Mouse (Mus musculus): Measurements from ENCODE around the gene Rbp7. TPM values are rescaled to one million over a fixed set of nuclear protein-coding genes. Genes with fewer than 3 reads are reported as not detected.
A peak's percentile ranks its signal among the peaks of the same experiment; 100 is the strongest.

Rbp7 gene
- polyA plus RNA-seq, 1 experiment from 2014 or later = not detected

- no peak overlapping the region for H3K9ac ChIP-seq (replicated peaks)
- H3K4me3 ChIP-seq (ENCODE audit: low read depth, low read length) = no peak overlapping the region
- H3K4me2 ChIP-seq (ENCODE audit: low read depth, low read length) = no peak overlapping the region
- DNase-seq (no peak), ATAC-seq (no peak)
- H3K9me3 ChIP-seq (ENCODE audit: low read length) = no peaks in the 10 kb centered on the region
- WGBS (ENCODE audit: insufficient replicate concordance) = 87% methylated on average over 14 of the region's 14 CpGs
- TF ChIP-seq CTCF (IDR thresholded peaks at IDR 0.05; ENCODE audit: low read depth) = no peak
- TF ChIP-seq EP300 (IDR thresholded peaks at IDR 0.05; ENCODE audit: low read depth) = no peak
- H3K27me3 ChIP-seq (ENCODE audit: insufficient read depth, low read length) = no peaks in the 10 kb centered on the region
- peaks cover 5% of the 10 kb centered on the region for H3K4me1 ChIP-seq (ENCODE audit: insufficient read depth)
- no peak overlapping the region for H3K27ac ChIP-seq (ENCODE audit: low read depth)
- peaks cover 40% of the 10 kb centered on the region for H3K36me3 ChIP-seq (replicated peaks; ENCODE audit: insufficient read depth, low read length)
Measured at GRCm38 (mm10) chr4:149489415-149490240, 34.9 kb upstream of the Rbp7 start.

- Histone ChIP-seq H3K27me3 (ENCODE audit: insufficient read depth, low read length) (no peaks in the 10 kb centered on the region), H3K4me3 (ENCODE audit: low read depth, low read length) (no peak overlapping the region), H3K4me2 (ENCODE audit: low read depth, low read length) (no peak overlapping the region), H3K4me1 (ENCODE audit: insufficient read depth) (peaks cover 12% of the 10 kb centered on the region), H3K27ac (ENCODE audit: low read depth) (no peak overlapping the region), H3K9ac (replicated peaks) (no peak overlapping the region), H3K36me3 (replicated peaks; ENCODE audit: insufficient read depth, low read length) (peaks cover 32% of the 10 kb centered on the region), H3K9me3 (ENCODE audit: low read length) (no peaks in the 10 kb centered on the region)
- ATAC-seq (no peak), DNase-seq (no peak)
- TF ChIP-seq CTCF (IDR thresholded peaks at IDR 0.05; ENCODE audit: low read depth) (no peak), EP300 (IDR thresholded peaks at IDR 0.05; ENCODE audit: low read depth) (no peak)
- 89% methylated on average over 12 of the region's 12 CpGs for WGBS (ENCODE audit: insufficient replicate concordance)
Measured at GRCm38 (mm10) chr4:149487729-149488128, 33.0 kb upstream of the Rbp7 start.

- Histone ChIP-seq H3K9ac (replicated peaks) (peak overlapping the region; percentile 77), H3K4me3 (ENCODE audit: low read depth, low read length) (peak overlapping the region; percentile 65), H3K9me3 (ENCODE audit: low read length) (no peaks in the 10 kb centered on the region), H3K36me3 (replicated peaks; ENCODE audit: insufficient read depth, low read length) (peaks cover 24% of the 10 kb centered on the region), H3K27ac (ENCODE audit: low read depth) (peak overlapping the region; percentile 89), H3K27me3 (ENCODE audit: insufficient read depth, low read length) (no peaks in the 10 kb centered on the region), H3K4me1 (ENCODE audit: insufficient read depth) (peaks cover 12% of the 10 kb centered on the region), H3K4me2 (ENCODE audit: low read depth, low read length) (peak overlapping the region; percentile 88)
- 2% methylated on average over 10 of the region's 10 CpGs for WGBS (ENCODE audit: insufficient replicate concordance)
- DNase-seq (peak; percentile 26), ATAC-seq (no peak)
- peak; percentile 46 for TF ChIP-seq CTCF (IDR thresholded peaks at IDR 0.05; ENCODE audit: low read depth)
- TF ChIP-seq EP300 (IDR thresholded peaks at IDR 0.05; ENCODE audit: low read depth) = no peak
Measured at GRCm38 (mm10) chr4:149485825-149486206, 31.0 kb upstream of the Rbp7 start.

- DNase-seq (peak; percentile 96), ATAC-seq (peak; percentile 99)
- Histone ChIP-seq H3K4me2 (ENCODE audit: low read depth, low read length) (peak within 1 kb of the TSS; percentile 88), H3K9ac (replicated peaks) (peak within 1 kb of the TSS; percentile 77), H3K4me3 (ENCODE audit: low read depth, low read length) (peak within 1 kb of the TSS; percentile 65), H3K36me3 (replicated peaks; ENCODE audit: insufficient read depth, low read length) (peaks cover 24% of the 10 kb centered on the region), H3K27ac (ENCODE audit: low read depth) (peak within 1 kb of the TSS; percentile 89), H3K4me1 (ENCODE audit: insufficient read depth) (peaks cover 12% of the 10 kb centered on the region), H3K27me3 (ENCODE audit: insufficient read depth, low read length) (no peaks in the 10 kb centered on the region), H3K9me3 (ENCODE audit: low read length) (no peaks in the 10 kb centered on the region)
- WGBS (ENCODE audit: insufficient replicate concordance) = under 1% methylated on average over 59 of the region's 60 CpGs
- TF ChIP-seq CTCF (IDR thresholded peaks at IDR 0.05; ENCODE audit: low read depth) (peak; percentile 27), EP300 (IDR thresholded peaks at IDR 0.05; ENCODE audit: low read depth) (no peak)
Measured at GRCm38 (mm10) chr4:149485053-149485824, 30.5 kb upstream of the Rbp7 start, which contains the start of the genes Nmnat1 and Lzic. Gene Nmnat1 (minus strand): TSS chr4:149485202. Gene Lzic (plus strand): TSS chr4:149485229.

DNA sequence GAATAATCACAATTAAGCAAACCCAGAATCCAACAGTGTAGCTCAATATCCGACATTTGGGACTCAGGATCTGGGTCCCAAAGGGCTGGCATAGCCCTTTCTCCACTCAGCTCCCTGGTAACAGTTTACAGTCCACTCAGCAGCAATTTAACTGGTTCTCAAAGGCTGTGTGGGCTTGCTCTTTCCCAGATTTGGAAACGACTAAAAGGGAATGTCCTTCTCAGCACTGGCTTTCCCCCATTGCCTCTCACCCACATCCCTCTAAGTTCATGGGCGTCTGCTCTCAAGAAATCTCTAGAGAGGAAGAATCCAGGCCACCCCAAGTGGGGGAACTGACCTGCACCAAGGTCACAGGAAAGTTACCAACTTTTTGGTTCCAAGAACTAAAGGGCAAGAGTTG, 29.8 kb upstream of the Rbp7 start:
- Histone ChIP-seq H3K4me3 (ENCODE audit: low read depth, low read length) (peak overlapping the region; percentile 65), H3K9ac (replicated peaks) (peak overlapping the region; percentile 77), H3K27me3 (ENCODE audit: insufficient read depth, low read length) (no peaks in the 10 kb centered on the region), H3K27ac (ENCODE audit: low read depth) (peak overlapping the region; percentile 89), H3K36me3 (replicated peaks; ENCODE audit: insufficient read depth, low read length) (peaks cover 24% of the 10 kb centered on the region), H3K4me2 (ENCODE audit: low read depth, low read length) (peak overlapping the region; percentile 88), H3K4me1 (ENCODE audit: insufficient read depth) (peaks cover 12% of the 10 kb centered on the region), H3K9me3 (ENCODE audit: low read length) (no peaks in the 10 kb centered on the region)
- TF ChIP-seq CTCF (IDR thresholded peaks at IDR 0.05; ENCODE audit: low read depth) (no peak), EP300 (IDR thresholded peaks at IDR 0.05; ENCODE audit: low read depth) (no peak)
- peak; percentile 64 for ATAC-seq
- DNase-seq = no peak
- WGBS (ENCODE audit: insufficient replicate concordance) = 58% methylated on average over 3 of the region's 3 CpGs

- ATAC-seq = no peak
- H3K4me3 ChIP-seq (ENCODE audit: low read depth, low read length) = no peak within 1 kb of the TSS
- no peaks in the 10 kb centered on the region for H3K27me3 ChIP-seq (ENCODE audit: insufficient read depth, low read length)
- no peaks in the 10 kb centered on the region for H3K4me1 ChIP-seq (ENCODE audit: insufficient read depth)
- no peak within 1 kb of the TSS for H3K27ac ChIP-seq (ENCODE audit: low read depth)
- H3K36me3 ChIP-seq (replicated peaks; ENCODE audit: insufficient read depth, low read length) = no peaks in the 10 kb centered on the region
- DNase-seq = no peak
- H3K4me2 ChIP-seq (ENCODE audit: low read depth, low read length) = no peak within 1 kb of the TSS
- WGBS (ENCODE audit: insufficient replicate concordance) = 88% methylated on average over 11 of the region's 11 CpGs
- no peaks in the 10 kb centered on the region for H3K9me3 ChIP-seq (ENCODE audit: low read length)
- no peak for TF ChIP-seq CTCF (IDR thresholded peaks at IDR 0.05; ENCODE audit: low read depth)
- no peak for TF ChIP-seq EP300 (IDR thresholded peaks at IDR 0.05; ENCODE audit: low read depth)
- H3K9ac ChIP-seq (replicated peaks) = no peak within 1 kb of the TSS
Measured at GRCm38 (mm10) chr4:149477078-149477477, 22.3 kb upstream of the Rbp7 start, which contains the start of gene Tmem274. Gene Tmem274 (plus strand): TSS chr4:149477378.
